Mouse (Mus musculus) hematopoietic multipotent progenitor cell, adult 10-12 weeks (in vitro differentiated cells): Measurements from ENCODE around the gene Cnot4. TPM values are rescaled to one million over a fixed set of nuclear protein-coding genes. Genes with fewer than 3 reads are reported as not detected.

Source experiments
- polyA plus RNA-seq: library from polyadenylated mRNA; stranded (reverse); fragments of >175 nt; gene quantifications from 2 replicates; pipeline ENCODE4 v1.2.3, GENCODE M21; 2012; ENCODE audit warnings: low replicate concordance

Cnot4 gene
- polyA plus RNA-seq, result 2.2 and 11.6 TPM in 2 replicates

DNA sequence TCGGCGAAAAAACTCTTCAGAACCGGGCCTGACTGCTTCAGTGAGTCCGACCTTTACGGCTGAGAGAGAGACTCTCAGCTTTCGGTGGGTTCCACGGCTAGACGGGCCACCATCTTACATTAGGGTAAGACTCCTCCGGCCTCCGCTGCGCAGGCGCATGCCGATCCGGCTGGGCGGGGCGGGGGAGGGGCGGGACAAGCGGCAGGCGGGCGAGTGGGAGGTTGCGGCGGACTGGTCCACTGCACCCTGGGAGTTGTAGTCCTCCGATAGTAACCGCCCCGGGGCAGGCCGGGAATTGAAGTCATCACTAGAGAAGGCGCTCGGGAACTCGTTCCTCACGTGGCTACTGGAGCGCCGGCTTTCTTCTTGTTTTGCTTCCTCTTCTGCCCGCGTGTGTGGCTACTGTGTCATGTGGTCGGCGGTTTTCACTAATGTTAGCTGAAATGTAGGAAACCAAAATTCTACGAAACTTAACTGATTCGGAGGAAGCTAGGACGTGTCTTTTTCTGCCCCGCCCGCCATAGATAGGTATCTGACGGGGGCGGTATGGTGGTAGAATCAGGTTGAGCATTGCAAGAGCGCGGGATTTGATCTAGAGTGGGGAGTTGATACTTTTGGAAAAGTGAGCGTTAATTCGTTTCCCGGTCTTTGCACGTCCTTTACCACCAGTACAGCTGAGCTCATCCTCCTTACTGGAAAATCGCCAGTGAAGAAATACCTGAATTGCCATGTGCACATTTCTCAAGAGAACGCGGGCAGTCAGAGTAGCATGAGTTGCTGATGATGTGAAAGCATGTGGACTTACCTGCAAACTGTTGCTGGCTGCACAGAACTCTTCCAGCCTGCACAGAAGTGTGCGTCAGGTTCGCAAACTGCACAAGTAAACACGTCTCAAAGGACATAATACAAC lies at the start of gene Cnot4:
Gene Cnot4, minus strand, starts transcription at position 146 of the 910 bp plus-strand sequence.

DNA sequence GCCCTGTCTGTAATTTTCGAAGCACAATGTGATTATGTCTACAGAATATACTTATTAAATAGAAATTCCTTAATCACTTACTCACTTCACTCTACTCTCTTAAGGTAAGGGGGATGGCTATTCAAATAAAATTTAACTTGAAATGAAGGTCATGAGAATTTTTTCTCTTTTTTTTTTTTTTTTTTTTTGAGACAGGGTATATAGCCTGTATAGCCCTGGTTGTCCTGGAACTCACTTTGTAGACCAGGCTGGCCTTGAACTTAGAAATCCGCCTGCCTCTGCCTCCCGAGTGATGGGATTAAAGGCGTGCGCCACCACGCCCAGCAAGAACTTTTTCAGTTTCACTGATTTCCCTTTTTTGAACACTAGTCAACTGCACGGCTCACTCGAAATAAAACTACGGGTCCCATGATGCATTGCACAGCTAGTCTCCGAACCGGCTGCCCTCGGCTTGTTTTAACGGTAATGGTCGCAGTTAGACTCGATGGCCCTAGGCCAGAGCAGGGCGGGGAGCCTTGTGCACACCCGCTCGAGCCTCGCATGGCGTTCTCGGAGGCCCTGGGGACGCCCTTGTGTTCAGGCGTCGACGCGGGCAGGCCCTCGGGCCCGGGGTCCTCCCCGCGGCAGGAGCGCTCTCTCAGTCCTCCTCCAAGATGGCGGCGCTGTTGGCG lies 43.6 kb upstream of the Cnot4 start, which contains the start of gene Nup205:
Gene Nup205, plus strand, starts transcription at position 443 of the 671 bp plus-strand sequence.

DNA sequence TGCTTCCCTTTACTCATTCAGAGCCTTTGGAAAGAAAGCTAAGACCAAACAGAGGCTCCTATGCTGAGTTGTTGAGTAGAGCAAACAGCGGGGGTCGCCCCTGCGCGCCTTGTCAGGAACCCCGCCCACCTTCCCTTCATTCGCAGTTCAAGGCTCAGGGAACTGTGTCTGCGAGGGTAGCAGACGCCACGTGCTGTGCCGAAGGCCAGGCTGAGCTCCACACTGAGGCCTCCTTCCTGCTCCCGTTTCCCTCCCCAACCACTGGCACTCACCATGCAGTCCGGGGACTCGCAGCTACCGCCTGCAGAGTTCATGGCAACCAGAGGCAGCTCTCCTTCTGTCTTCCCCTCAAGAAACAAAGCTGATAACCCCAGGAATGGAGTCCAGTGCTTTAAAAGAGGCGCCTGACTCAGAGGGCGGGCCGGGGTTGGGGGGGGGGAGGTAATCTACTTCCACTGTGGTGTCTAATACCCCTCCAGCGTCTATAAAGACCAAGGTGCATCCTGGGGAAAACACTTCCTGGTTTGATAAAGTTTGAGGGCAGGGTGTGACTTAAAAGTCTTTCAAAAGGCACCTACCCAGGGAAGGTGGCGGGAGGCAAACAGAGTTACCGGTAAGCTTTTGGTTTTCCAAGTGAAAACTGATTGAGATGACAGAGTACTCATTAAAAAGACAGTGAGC lies 145.3 kb downstream of the Cnot4 start, which contains the start of gene Slc23a4:
Gene Slc23a4, minus strand, starts transcription at position 324 of the 681 bp plus-strand sequence.

Other genes with a start within 250 kb of the Cnot4 start
- gene Wdr91, start 222.8 kb downstream of the Cnot4 start, polyA plus RNA-seq, result 23.8 and 26.6 TPM in 2 replicates
- 0.10 TPM in 1 of 2 replicates, not detected in the other for gene Stra8, start 213.6 kb downstream of the Cnot4 start, polyA plus RNA-seq
- gene Slc23a4, start 145.3 kb downstream of the Cnot4 start, polyA plus RNA-seq, result 0.22 and 0.35 TPM in 2 replicates
- 1.1 and 4.4 TPM in 2 replicates for gene Nup205, start 43.7 kb upstream of the Cnot4 start, polyA plus RNA-seq
- gene Slc13a4, start 174.4 kb upstream of the Cnot4 start, polyA plus RNA-seq, result 0.09 TPM in 1 of 2 replicates, not detected in the other
- gene Fam180a, start 192.4 kb upstream of the Cnot4 start, polyA plus RNA-seq, result not detected in 2 replicates